Mouse (Mus musculus) neural tube, embryonic 13.5 days (tissue): ENCODE measurements around the gene Taf3. TPM values are rescaled to one million over a fixed set of nuclear protein-coding genes. Genes with fewer than 3 reads are reported as not detected.
A peak's percentile ranks its signal among the peaks of the same experiment; 100 is the strongest.

ENCODE experiments used
- ATAC-seq: fragments of 200-750 bp; cut with Nextera tagmentation; 2 replicates; pipeline ENCODE4 v1.8.0; 2017; ENCODE audit warnings: low read depth, mild to moderate bottlenecking, moderate TSS enrichment, moderate library complexity
- H3K27ac ChIP-seq: fragments of 300-500 bp; sonication (generic); replicated peaks from 2 replicates; pipeline ENCODE4 v1.5.1; 2015; ENCODE audit warnings: moderate library complexity, mild to moderate bottlenecking, inconsistent platforms
- H3K27me3 ChIP-seq: fragments of 300-500 bp; sonication (generic); 2 replicates; pipeline ENCODE4 v1.6.1; 2015; ENCODE audit warnings: mild to moderate bottlenecking, inconsistent platforms
- H3K36me3 ChIP-seq: fragments of 300-500 bp; sonication (generic); 2 replicates; pipeline ENCODE4 v1.6.1; 2015; ENCODE audit warnings: mild to moderate bottlenecking, inconsistent platforms
- H3K4me1 ChIP-seq: fragments of 300-500 bp; sonication (generic); replicated peaks from 2 replicates; pipeline ENCODE4 v1.6.1; 2015; ENCODE audit warnings: inconsistent platforms
- H3K4me2 ChIP-seq: fragments of 300-500 bp; sonication (generic); 2 replicates; pipeline ENCODE4 v1.6.1; 2015; ENCODE audit warnings: inconsistent platforms, mild to moderate bottlenecking, moderate library complexity
- H3K4me3 ChIP-seq: fragments of 300-500 bp; sonication (generic); 2 replicates; pipeline ENCODE4 v1.5.1; 2015; ENCODE audit warnings: mild to moderate bottlenecking, inconsistent platforms
- H3K9ac ChIP-seq: fragments of 300-500 bp; sonication (generic); 2 replicates; pipeline ENCODE4 v1.6.1; 2015; ENCODE audit warnings: moderate library complexity, mild to moderate bottlenecking, inconsistent platforms
- H3K9me3 ChIP-seq: fragments of 300-500 bp; sonication (generic); 2 replicates; pipeline ENCODE4 v1.6.1; 2016; ENCODE audit warnings: inconsistent platforms
- WGBS: fragments of 180-500 bp; shearing (Covaris S2); methylation state at CpG from one replicate; pipeline ENCODE4 v1.1.7; 2015; 5-methylcytosine and 5-hydroxymethylcytosine counted together
- polyA plus RNA-seq: library from polyadenylated mRNA; unstranded; fragments of >200 nt; fragmentation: Nextera tagmentation; extraction: Ambion mirVana; gene quantifications from 2 replicates; pipeline ENCODE4 v1.2.1, GENCODE M21; 2015

The Taf3 gene
- polyA plus RNA-seq, 1 experiment from 2014 or later: 14.2 TPM

- Histone ChIP-seq H3K4me2 (peak overlapping the region; percentile 67), H3K9ac (0 out of 2 replicates have a peak overlapping the region, but pooled peaks have one; percentile 38), H3K9me3 (no peaks in the 10 kb centered on the region), H3K27me3 (peaks cover 95% of the 10 kb centered on the region), H3K4me3 (peak overlapping the region; percentile 39), H3K36me3 (no peaks in the 10 kb centered on the region), H3K27ac (no peak overlapping the region), H3K4me1 (peaks cover 54% of the 10 kb centered on the region)
- 0% methylated on average over 19 of the region's 19 CpGs for WGBS
- no peak for ATAC-seq
These were observed 170.3 kb downstream of the Taf3 start for GRCm38 (mm10) chr2:9877966-9878563.

DNA sequence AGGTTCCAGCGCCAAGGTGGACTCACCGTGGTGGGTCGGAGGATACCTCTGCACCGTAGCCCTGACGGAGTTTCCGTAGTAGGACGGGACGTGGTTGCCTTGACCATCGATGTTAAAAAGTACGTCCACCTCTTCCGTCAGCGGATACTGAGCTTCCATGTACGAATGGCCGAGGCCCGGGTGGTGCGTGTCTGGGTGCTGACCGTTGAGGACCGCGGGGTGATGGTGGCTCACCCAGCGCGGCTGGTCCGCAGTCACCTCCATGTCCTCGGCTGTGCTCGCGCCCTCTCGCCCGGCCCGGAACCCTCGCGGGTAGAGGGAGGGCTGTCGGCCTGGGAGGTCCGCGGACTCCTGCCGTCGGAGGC, 171.1 kb downstream of the Taf3 start:
- no peaks in the 10 kb centered on the region for H3K9me3 ChIP-seq
- peak overlapping the region; percentile 41; the same call in 1 of the 2 replicates for H3K9ac ChIP-seq
- WGBS: 1% methylated on average over 35 of the region's 35 CpGs
- peaks cover 100% of the 10 kb centered on the region for H3K27me3 ChIP-seq
- no peak for ATAC-seq
- H3K4me2 ChIP-seq: peak overlapping the region; percentile 67
- H3K4me1 ChIP-seq: peaks cover 54% of the 10 kb centered on the region
- no peaks in the 10 kb centered on the region for H3K36me3 ChIP-seq
- no peak overlapping the region for H3K27ac ChIP-seq
- peak overlapping the region; percentile 39 for H3K4me3 ChIP-seq

GRCm38 (mm10) chr2:9876621-9877325, 171.6 kb downstream of the Taf3 start:
- no peak overlapping the region for H3K27ac ChIP-seq
- H3K4me1 ChIP-seq: peaks cover 48% of the 10 kb centered on the region

DNA sequence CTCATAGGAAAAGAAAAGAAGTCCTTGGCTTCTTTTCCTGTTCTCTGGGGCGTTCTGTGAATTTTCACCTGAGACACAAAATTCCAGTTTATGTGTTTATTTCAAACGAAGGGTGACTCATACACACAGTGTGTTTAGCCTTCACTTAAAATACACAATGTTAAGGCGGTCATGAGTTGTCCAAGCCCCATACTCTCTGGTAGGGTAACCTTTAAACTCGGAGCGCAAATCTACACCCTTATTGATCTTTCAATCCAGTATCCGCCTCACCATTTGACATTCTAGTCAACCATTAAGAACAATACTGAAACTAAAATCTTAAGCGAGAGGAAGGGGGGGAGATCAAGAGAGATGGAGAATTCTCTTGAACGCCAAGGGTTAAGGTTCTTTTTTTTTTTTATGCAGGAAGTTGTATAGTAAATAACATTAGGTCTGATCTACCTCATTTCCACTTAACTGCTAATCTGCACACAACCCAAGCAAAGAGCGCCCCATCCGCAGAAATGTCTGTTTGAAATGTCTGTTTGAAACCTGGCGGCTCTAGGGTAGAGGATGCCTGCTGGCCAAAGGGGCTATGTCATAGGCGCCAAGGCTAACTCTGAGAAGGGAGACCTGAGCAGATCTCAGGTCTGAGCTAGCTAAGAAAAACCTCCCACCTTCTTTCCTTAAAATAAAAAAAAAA, 172.6 kb downstream of the Taf3 start:
- Histone ChIP-seq H3K27me3 (peaks cover 100% of the 10 kb centered on the region), H3K4me2 (0 out of 2 replicates have a peak overlapping the region, but pooled peaks have one; percentile 67), H3K9me3 (no peaks in the 10 kb centered on the region), H3K9ac (no peak overlapping the region), H3K4me3 (peak overlapping the region; percentile 39; the same call in 1 of the 2 replicates), H3K27ac (no peak overlapping the region), H3K36me3 (no peaks in the 10 kb centered on the region), H3K4me1 (peaks cover 39% of the 10 kb centered on the region)
- 7% methylated on average over 12 of the region's 12 CpGs for WGBS
- no peak for ATAC-seq

More at GRCm38 (mm10) chr2:9876621-9877325, 171.6 kb downstream of the Taf3 start:
- H3K9me3 ChIP-seq: no peaks in the 10 kb centered on the region
- no peaks in the 10 kb centered on the region for H3K36me3 ChIP-seq
- H3K4me2 ChIP-seq: peak overlapping the region; percentile 67
- H3K4me3 ChIP-seq: peak overlapping the region; percentile 39
- WGBS: 1% methylated on average over 31 of the region's 31 CpGs
- no peak for ATAC-seq
- peaks cover 100% of the 10 kb centered on the region for H3K27me3 ChIP-seq
- H3K9ac ChIP-seq: peak overlapping the region; percentile 41; the same call in 1 of the 2 replicates

GRCm38 (mm10) chr2:9875220-9875619, 173.2 kb downstream of the Taf3 start:
- peaks cover 100% of the 10 kb centered on the region for H3K27me3 ChIP-seq
- no peak for ATAC-seq
- H3K36me3 ChIP-seq: no peaks in the 10 kb centered on the region
- H3K4me2 ChIP-seq: peak overlapping the region; percentile 14; the same call in 1 of the 2 replicates
- H3K27ac ChIP-seq: no peak overlapping the region
- peak overlapping the region; percentile 16 for H3K4me3 ChIP-seq
- 0 out of 2 replicates have a peak overlapping the region, but pooled peaks have one; percentile 23 for H3K9ac ChIP-seq
- no peaks in the 10 kb centered on the region for H3K9me3 ChIP-seq
- WGBS: 2% methylated on average over 4 of the region's 4 CpGs
- H3K4me1 ChIP-seq: peaks cover 36% of the 10 kb centered on the region

GRCm38 (mm10) chr2:9874467-9875219, 173.8 kb downstream of the Taf3 start:
- Histone ChIP-seq H3K27ac (no peak overlapping the region), H3K27me3 (peaks cover 100% of the 10 kb centered on the region), H3K4me2 (peak overlapping the region; percentile 14), H3K4me1 (peaks cover 36% of the 10 kb centered on the region), H3K36me3 (no peaks in the 10 kb centered on the region), H3K9ac (0 out of 2 replicates have a peak overlapping the region, but pooled peaks have one; percentile 23), H3K9me3 (no peaks in the 10 kb centered on the region), H3K4me3 (peak overlapping the region; percentile 16)
- ATAC-seq: no peak
- WGBS: 3% methylated on average over 38 of the region's 39 CpGs

- Histone ChIP-seq H3K4me3 (no peak overlapping the region), H3K4me1 (peaks cover 36% of the 10 kb centered on the region), H3K27me3 (peaks cover 93% of the 10 kb centered on the region), H3K27ac (no peak overlapping the region), H3K9ac (no peak overlapping the region), H3K9me3 (no peaks in the 10 kb centered on the region), H3K4me2 (no peak overlapping the region), H3K36me3 (no peaks in the 10 kb centered on the region)
- whole genome bisulfite sequencing: 18% methylated on average over 2 of the region's 2 CpGs
- no peak for ATAC-seq
These were observed 174.6 kb downstream of the Taf3 start for GRCm38 (mm10) chr2:9873757-9874156.

- peak overlapping the region; percentile 24 for H3K4me2 ChIP-seq
- H3K36me3 ChIP-seq: no peaks in the 10 kb centered on the region
- no peak for ATAC-seq
- no peak overlapping the region for H3K9ac ChIP-seq
- H3K4me1 ChIP-seq: peaks cover 27% of the 10 kb centered on the region
- 2% methylated on average over 12 of the region's 12 CpGs for WGBS
- H3K27ac ChIP-seq: no peak overlapping the region
- no peaks in the 10 kb centered on the region for H3K9me3 ChIP-seq
- H3K27me3 ChIP-seq: peaks cover 83% of the 10 kb centered on the region
- H3K4me3 ChIP-seq: peak overlapping the region; percentile 8; the same call in 1 of the 2 replicates
These were observed 175.7 kb downstream of the Taf3 start for GRCm38 (mm10) chr2:9872682-9873081.

DNA sequence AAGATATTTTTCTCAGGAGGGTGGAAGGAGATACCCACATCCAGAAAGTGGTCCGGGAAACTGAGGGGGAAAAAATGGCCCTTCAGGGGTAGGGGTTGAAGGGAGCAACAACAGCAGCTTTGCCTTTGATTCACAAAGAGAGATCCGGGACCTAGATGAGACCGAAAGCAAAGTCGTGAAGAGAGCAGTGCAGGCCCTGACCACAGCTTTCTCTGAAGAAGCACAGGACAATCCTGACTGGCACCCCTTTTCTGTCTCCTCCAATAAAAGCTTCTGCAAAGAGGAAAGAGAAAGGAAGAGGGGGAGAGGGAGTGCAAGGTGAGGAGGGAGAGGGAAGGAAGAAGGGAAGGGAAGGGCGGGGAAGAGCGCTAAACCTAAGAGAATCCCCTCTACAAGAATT, 176.6 kb downstream of the Taf3 start:
- no peak for ATAC-seq
- peaks cover 74% of the 10 kb centered on the region for H3K27me3 ChIP-seq
- WGBS: 18% methylated on average over 6 of the region's 6 CpGs
- H3K27ac ChIP-seq: no peak overlapping the region
- H3K36me3 ChIP-seq: no peaks in the 10 kb centered on the region
- H3K4me1 ChIP-seq: peaks cover 19% of the 10 kb centered on the region
- no peaks in the 10 kb centered on the region for H3K9me3 ChIP-seq
- no peak overlapping the region for H3K4me3 ChIP-seq
- H3K9ac ChIP-seq: no peak overlapping the region
- no peak overlapping the region for H3K4me2 ChIP-seq

- H3K9ac ChIP-seq: no peak overlapping the region
These were observed 177.2 kb downstream of the Taf3 start for GRCm38 (mm10) chr2:9871141-9871716.

DNA sequence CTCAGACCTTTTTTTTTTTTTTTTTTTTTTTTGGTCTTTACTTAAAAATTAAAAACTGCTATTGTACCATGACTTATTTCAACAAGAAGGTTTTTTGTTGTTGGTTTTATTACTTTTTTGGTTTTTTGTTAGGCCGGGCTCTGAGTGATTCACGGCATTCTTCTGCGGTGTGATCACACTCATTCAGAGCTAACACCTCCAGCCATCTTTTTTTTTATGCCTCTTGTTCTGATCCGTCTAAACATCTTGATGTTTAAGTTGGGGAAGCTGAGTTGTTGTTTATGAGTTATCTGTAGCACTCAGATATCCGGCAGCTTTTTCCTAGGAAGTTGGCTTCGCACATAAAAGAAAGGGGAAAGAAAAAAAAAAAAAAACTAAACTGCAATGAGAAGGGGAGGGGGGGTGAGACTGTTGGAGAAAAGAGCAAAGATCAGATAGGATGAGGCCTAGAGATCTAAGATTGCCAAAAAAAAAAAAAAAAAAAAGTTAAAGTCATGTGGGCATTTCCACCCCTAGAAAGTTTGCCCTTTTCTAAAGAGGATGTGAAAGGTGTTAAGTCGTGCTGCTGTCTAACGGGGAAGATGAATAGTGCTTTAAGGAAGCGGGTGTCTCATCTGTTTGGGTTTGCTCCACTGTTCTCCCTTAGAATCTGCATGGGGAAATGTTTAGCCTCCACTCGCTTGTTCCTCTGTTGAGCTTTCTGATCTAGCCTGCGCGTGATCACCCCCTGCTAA, 181.1 kb downstream of the Taf3 start:
- Histone ChIP-seq H3K36me3 (no peaks in the 10 kb centered on the region), H3K4me1 (no peaks in the 10 kb centered on the region), H3K4me3 (no peak overlapping the region), H3K4me2 (no peak overlapping the region), H3K9ac (no peak overlapping the region), H3K9me3 (no peaks in the 10 kb centered on the region), H3K27ac (no peak overlapping the region), H3K27me3 (peaks cover 28% of the 10 kb centered on the region)
- WGBS: 63% methylated on average over 12 of the region's 12 CpGs
- no peak for ATAC-seq

More at GRCm38 (mm10) chr2:9871141-9871716, 177.2 kb downstream of the Taf3 start:
- H3K4me1 ChIP-seq: peaks cover 18% of the 10 kb centered on the region
- WGBS: 31% methylated on average over 4 of the region's 4 CpGs
- H3K27ac ChIP-seq: no peak overlapping the region
- H3K36me3 ChIP-seq: no peaks in the 10 kb centered on the region
- no peak for ATAC-seq
- H3K27me3 ChIP-seq: peaks cover 68% of the 10 kb centered on the region
- no peaks in the 10 kb centered on the region for H3K9me3 ChIP-seq
- H3K4me2 ChIP-seq: no peak overlapping the region
- no peak overlapping the region for H3K4me3 ChIP-seq
